Mouse (Mus musculus) brain, adult 2 months (tissue): Measurements from ENCODE around the gene Doc2a.
A peak's percentile ranks its signal among the peaks of the same experiment; 100 is the strongest.
"Not testable (repeated sequence)": the region's sequence is repeated elsewhere in the genome, so short reads cannot be mapped to it uniquely, and the experiment has no call there.

Source experiments
- DNase-seq: peaks from one replicate; pipeline ENCODE4 v3.0.0; 2011; ENCODE audit warnings: low read depth, low spot score

Doc2a gene

DNA sequence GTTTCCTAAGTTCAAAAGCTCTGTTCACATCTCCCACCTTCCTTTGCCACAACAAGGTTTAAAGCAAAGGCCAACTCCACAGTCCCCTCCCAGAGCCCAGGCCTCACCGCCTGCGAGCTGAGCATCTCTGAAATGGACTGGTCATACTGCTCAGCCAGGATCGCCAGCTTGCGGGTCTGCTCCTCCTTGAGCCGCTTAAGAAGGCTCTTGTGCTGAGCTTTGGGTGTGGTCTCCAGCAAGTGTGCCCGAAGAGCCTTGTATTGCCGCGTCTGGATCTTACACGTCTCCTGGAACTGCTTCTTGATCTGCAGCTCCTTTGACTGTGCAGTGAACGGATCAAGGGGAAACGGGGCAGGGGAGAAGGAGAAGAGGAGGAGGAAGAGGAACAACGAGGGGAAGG is 20.8 kb downstream of the Doc2a start:
- no peak for DNase-seq

DNA sequence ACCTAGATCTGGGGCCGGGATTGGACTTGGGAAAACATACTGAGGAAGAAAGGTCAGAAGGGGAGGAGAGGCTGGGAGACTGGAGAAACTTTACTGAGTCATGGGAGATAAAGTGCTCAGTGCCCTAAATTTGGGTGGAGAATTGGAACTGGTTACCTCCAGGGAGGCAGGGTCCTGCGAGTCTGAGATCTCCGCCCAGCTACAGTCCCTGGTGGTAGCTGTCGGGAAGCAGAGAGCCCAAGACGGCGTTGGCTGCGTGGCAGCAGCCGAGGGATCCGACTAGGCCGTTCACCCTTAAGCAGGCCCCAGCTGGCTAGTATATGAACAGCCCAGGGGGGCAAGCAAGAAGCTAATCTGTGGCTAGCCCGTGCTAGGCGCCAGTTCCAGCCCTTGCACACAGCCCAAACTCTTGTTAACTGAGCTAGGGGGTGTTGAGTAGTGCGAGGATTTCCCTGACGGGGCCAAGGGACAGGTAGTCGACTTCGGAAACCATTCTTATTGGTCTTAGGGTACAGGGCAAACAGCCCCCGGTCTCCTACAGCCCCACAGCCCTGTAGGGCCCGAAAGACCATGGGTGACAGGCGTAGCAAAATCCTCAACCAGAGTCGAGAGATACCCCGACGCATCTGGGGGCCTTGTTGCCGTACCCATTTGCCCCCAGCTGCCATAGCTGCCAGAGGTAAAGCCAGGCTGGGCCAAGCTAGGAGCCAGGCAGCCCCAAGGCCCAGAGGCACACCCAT is 22.7 kb downstream of the Doc2a start:
- DNase-seq, result no peak

DNA sequence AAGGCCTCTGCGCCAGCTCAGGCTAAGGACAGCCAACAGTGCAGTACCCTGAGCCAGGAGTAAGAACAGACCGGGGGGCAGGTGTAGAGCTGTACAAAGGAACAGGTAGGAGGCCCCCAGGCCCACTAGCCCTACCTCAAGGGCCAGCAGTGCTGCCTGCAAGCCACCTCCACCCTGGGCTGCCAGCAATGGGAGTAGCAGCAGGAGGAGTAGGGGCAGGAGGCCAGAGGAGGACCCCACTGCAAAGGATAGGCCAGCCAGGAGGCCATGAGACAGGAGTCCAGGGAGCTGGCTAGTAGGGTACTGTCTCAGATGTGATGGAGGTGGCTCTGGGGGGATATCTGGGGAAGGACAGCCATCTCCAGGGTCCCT is 23.3 kb downstream of the Doc2a start:
- DNase-seq, result no peak

DNA sequence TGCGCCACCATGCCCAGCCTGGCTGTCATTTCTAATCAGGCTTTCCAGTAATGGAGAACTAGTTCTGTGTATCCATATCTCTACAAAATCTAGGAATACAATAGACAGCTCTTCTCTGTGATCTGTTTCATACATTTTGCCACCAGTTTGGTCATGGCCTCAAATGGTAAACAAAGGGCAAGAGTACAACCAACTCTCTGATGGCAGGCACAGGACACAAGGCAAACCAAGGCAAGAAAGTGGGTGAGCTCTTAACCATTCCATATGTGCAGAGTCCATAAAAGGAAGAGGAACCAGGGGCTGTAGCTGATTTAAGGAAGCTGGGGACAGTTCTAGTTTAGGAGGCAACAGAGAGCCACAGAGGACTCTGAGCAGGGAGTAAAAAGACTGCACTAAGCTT is 30.0 kb downstream of the Doc2a start:
- DNase-seq, result no peak

DNA sequence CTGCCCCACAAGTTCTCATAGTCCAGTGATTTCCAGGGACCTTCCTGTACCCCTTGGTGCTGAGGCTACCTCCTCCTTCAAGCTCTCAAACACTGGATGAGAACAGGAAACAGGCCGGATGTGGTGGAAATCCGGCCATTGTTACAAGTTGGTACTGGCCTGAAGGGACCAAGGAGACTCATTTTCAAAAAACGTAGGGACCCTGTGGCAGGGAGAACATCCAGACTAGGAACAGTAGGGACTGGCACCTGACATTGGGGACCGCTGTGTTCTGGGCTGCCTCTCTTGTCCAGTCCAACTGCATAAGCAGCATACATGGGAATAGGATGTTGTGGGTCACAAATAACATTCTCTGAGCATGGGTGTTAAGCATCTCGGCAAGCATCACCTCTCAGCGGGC is 33.8 kb downstream of the Doc2a start:
- no peak for DNase-seq

DNA sequence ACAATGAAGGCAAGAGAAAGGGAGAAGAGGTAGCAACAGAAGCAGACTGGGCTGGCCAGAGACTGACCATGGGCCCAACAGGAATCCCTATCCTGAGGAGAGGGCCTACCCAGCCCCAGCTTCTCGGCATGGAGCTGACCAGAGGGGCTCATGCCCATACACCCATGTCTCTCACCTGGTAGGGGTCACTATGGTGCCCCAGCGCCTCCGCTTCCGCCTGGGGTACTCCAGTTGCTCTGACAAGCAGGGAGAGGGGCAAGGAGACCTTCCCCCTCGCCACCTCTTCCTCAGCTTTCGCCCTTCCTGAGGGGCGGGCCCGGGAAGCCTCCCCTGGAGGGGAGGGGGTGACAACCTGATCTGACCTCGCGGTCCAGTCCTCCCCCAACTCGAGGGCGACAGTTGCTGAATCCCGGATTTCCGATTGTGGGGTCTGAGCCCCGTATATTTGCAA is 36.5 kb downstream of the Doc2a start:
- no peak for DNase-seq

DNA sequence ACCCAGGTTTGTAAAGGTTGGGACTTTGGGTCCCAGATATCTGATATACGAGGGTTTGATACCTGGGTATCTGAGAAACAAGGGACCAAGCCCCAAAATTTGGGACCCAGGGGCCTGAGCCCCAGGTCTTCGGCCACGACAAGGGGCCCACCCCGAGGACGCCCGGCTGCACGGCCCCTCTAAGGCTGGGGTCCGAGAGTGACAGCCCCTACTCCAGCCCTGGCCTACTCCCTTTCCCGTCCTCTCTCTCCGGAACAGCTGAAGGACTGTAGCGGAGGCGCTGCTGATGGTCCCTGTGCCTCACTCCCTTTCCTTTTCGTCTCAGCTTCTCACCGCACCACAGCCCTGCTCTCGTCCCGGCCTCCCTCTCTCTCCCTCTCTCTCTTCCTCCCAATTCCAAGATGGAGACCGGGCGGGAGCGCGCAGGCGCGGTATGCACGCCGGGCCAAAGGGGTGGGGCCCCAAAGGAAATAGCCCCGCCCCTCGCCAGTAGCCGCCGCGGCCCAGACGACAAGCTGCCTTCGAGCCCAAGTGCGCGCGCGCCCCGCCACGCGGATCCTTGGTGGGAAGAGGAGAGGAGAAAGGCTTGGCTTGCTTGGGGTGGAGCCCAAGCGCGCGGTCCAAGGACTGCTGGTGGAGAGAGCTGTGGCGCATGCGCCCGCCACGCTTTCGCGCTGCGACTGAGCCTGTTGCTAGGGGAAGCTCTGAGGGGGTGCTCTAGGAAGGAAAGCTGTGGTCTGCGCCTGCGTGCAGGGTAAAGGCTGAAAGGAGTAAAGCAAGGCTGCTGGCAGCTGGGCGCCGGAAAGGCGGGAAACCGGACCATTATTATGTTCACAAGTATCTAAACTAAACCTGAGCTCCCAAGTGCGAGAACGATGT is 37.3 kb downstream of the Doc2a start, which contains the start of gene Taok2:
TSS of gene Taok2 (minus strand) at position 418 of the 879 bp plus-strand sequence.
- DNase-seq, result peak; percentile 99

DNA sequence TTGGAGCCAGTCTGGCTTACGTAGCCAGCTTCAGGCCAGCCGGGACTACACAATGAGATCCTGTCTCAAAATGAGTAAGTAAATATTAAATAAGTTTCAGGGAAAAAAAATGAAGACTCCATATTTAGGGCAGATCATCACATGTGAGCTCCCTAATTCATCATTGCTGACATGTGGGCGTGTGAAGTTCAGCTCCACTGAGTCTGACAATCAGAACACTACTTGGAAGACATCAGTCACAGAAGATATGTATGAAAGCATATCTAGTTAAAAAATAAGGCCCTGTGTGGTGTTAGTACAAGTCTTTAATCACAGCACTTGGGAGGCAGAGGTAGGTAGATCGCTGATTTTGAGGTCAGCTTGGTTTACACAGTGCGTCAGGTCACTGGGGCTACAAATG is 40.1 kb downstream of the Doc2a start:
- no peak for DNase-seq

DNA sequence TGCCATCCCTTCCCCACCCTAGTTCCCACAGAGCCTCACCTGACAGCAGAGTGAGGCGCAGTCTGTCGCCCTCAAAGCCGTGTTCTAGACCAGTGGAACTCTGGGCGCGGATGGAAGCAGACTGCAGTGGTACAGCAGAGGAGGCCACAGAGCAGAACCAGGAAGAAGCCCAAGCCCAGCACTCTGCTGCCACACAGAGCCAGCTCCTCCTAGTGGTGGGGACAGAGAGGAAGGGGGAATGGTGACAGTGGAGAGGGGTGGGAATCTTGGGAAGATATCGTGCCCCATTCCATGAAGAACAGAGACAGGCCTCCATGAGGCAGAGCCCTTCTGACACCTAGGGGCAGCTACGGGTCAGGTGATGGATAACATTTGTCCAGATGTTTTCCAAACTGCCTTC is 41.6 kb downstream of the Doc2a start:
- peak; percentile 23 for DNase-seq

DNA sequence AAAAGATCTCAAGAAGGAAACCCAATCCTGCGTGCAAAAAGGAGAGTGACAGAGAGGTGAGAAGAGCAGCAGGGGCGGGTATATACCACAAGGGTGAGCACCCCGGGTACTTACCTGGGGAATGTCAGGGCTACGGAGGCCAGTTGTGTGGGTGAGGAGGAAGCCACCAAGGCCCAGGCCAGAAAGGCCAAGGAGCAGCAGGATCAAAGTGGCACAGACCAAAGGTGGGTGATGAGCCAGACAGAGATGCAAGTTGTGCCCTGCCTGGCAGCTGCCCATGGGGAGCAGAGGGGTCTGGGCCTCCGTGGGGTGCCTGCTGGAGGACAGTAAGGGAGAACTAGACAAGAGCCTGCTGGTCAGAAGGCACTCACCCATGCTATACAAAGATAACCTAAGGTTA is 49.7 kb downstream of the Doc2a start:
- DNase-seq, result no peak

DNA sequence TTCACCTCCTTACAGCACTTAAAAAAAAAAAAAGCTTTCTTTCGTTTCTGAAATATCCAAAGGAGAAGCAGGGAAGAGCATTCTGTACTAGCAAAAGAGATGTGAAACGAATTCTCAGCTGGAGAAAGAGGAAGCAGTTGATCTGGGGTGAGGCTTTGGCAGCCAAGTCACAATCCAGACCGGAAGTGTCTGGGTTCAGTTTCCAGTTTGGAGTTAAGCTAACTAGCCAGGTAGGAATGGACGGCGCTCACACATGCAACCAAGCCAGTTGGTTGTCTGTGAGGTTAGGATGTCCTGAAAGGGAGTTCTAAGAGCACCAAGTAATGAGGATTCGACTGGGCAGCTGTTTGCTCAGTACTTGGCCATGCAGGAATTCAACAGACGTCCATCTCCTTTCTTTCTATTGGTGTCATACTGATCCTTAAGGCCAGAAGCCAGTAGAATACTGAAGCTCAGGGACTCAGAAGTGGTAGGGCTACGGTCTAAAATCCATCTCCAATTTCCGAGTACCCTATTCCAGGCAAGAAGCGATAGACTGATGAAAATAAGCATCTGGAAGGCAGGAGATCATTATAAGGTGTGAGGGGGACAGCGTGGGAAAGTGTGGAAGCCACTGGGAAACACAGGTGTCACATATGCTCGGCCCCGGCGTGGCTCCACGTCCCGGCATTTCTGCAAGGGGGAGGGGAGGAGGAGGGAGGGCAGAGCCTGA is 50.3 kb downstream of the Doc2a start:
- peak; percentile 58 for DNase-seq

DNA sequence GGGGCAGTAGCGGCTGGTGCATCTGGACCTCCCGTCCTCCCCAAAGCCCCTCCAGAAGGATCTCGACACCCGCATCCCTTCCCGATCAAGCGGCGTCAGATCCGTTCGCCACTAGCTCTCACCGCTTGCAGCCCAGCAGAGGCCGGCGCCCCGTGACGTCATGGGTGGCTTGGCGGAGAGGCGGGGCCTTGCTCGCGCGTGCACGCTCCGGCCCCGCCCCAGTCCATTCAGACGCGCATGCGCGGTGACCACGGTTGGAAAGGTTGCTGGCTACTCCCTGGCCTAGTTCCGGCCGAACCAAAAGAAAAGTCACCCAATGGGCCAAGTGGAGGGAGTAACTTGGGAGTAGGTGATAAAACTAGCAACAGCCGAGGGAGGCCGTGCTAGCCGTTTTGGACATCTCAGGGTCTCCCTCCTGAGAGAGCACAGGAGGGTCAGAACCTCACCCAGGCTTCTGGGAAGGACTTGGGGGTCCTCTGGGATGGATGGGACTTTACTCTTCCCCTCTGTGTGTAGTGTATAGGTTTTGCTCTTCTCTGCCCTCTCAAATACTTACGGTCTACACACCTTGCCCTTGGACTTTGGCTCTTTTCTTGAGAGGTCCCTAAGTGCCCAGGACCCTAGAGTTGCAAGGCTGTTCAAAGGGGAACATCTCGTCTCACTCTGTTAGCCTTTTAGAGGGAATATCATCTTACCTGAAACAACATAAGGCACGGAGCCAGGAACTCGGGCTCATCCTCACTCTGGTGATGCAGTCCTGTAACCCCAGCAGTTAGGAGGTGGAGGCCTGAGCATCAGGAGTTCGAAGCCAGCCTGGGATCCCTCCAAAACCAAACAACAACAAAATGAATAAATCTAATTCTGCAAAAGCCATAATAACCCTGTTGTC is 51.1 kb downstream of the Doc2a start:
- DNase-seq, result peak; percentile 97

DNA sequence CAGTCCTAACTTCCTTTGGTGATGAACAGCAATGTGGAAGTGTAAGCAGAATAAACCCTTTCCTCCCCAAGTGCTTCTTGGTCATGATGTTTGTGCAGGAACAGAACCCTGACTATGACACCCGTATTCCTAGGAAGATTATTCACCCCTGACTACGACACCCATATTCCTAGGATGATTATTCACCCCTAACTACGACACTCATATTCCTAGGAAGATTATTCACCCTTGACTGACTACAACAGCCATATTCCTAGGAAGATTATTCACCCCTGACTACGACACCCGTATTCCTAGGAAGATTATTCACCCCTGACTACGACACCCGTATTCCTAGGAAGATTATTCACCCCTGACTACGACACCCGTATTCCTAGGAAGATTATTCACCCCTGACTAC is 52.6 kb downstream of the Doc2a start:
- not testable (repeated sequence) for DNase-seq
